Mouse (Mus musculus): Measurements from ENCODE around the gene Gm266. TPM values are rescaled to one million over a fixed set of nuclear protein-coding genes. Genes with fewer than 3 reads are reported as not detected.

Gm266 gene
- polyA plus RNA-seq, 1 experiment from 2014 or later, result 7.1 TPM

DNA sequence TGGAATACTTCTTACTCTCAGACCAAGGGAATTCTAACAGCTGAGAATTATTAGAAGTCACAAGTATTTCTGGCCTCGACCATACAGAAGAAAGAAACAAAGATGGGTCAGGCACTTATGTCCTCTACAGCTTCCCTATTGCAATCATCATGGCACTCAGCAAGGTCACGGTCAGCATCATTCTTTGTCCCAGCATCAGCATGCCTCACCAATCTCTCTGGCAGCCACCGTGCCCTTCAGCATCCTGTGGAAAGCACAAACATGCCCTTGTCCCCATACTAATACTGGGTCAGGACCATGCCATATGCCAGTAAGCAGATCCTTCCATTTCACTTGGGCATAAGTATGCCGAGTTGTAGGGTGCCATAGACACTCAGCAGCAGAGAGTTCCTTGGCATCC is 9.3 kb upstream of the Gm266 start:
- 78% methylated on average over 4 of the region's 4 CpGs for WGBS

GRCm38 (mm10) chr12:111489261-111489865 is 3.7 kb upstream of the Gm266 start:
- no peaks in the 10 kb centered on the region for H3K9me3 ChIP-seq
- peaks cover 62% of the 10 kb centered on the region for H3K27me3 ChIP-seq (ENCODE audit: poor library complexity, severe bottlenecking)
- H3K36me3 ChIP-seq (replicated peaks), result no peaks in the 10 kb centered on the region
- H3K4me3 ChIP-seq, result no peak overlapping the region
- peaks cover 28% of the 10 kb centered on the region for H3K4me1 ChIP-seq
- no peak for DNase-seq (ENCODE audit: extremely low spot score, low spot score)
- no peak overlapping the region for H3K27ac ChIP-seq
- 81% methylated on average over 11 of the region's 11 CpGs for WGBS

More for the DNA sequence above, 9.3 kb upstream of the Gm266 start:
- Histone ChIP-seq H3K36me3 (replicated peaks) (no peaks in the 10 kb centered on the region), H3K9me3 (no peaks in the 10 kb centered on the region), H3K4me3 (no peak overlapping the region), H3K4me1 (peaks cover 10% of the 10 kb centered on the region), H3K27ac (no peak overlapping the region), H3K27me3 (ENCODE audit: poor library complexity, severe bottlenecking) (peaks cover 6% of the 10 kb centered on the region; the same call in 1 of the 2 replicates)
- DNase-seq (ENCODE audit: extremely low spot score, low spot score), result no peak

DNA sequence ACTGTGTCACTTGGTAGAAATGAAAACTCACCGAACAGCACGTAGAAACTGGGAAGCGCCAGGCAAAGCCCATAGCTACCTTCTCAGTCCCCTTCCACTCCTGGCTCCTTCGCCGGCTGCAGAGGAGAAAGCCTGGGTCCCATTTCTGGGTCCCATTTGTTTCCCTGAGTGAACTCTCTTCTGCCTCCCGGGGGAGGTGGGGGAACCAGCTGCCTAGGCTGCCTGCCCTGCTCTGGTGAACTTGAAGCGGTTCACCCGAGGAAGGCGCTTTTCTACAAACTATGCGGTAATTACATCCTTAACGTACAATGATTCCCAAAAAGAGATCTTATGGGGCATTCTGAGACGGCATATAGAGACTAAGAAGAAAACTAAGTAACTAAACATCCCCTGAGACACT is 832 bp upstream of the Gm266 start:
- no peaks in the 10 kb centered on the region for H3K9me3 ChIP-seq
- peak overlapping the region; percentile 86 for H3K27ac ChIP-seq
- peaks cover 33% of the 10 kb centered on the region for H3K4me1 ChIP-seq
- no peak for DNase-seq (ENCODE audit: extremely low spot score, low spot score)
- H3K27me3 ChIP-seq (ENCODE audit: poor library complexity, severe bottlenecking), result peaks cover 84% of the 10 kb centered on the region
- WGBS, result 4% methylated on average over 12 of the region's 12 CpGs
- peak overlapping the region; percentile 63 for H3K4me3 ChIP-seq
- H3K36me3 ChIP-seq (replicated peaks), result no peaks in the 10 kb centered on the region

DNA sequence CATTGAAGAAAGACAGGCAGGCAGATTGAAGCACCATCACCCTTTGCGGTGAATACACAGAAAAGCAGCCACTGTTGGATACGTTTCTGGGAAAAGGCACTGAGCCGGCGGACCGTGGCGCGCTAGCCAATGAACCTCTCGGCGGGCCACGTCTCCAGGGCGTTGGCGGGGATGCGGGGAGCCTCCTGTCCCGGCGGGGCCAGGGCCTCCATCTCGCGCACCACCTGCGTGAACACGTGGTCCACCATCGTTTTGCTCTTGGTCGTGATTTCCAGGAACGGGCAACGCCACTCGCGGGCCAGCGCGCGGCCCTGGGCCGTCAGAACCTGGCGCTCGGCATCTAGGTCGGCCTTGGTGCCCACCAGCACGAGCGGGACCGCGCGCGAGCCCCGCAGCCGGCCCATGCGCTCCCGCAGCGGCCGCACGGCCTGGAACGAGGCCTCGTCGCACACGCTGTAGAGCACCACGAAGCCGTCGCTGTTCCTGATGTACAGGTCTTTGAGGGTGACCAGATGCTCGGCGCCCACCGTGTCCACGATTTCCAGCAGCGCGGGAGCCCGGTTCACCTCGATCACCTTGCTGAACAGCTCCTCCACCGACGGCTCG is 474 bp downstream of the Gm266 start:
- peaks cover 39% of the 10 kb centered on the region for H3K4me1 ChIP-seq
- no peaks in the 10 kb centered on the region for H3K36me3 ChIP-seq (replicated peaks)
- H3K27me3 ChIP-seq (ENCODE audit: poor library complexity, severe bottlenecking), result peaks cover 92% of the 10 kb centered on the region
- peak overlapping the region; percentile 86 for H3K27ac ChIP-seq
- peak; percentile 35 for DNase-seq (ENCODE audit: extremely low spot score, low spot score)
- H3K9me3 ChIP-seq, result no peaks in the 10 kb centered on the region
- WGBS, result under 1% methylated on average over 63 of the region's 63 CpGs
- H3K4me3 ChIP-seq, result peak overlapping the region; percentile 63

GRCm38 (mm10) chr12:111479917-111480316 is 5.7 kb downstream of the Gm266 start:
- no peak overlapping the region for H3K27ac ChIP-seq
- no peak for DNase-seq (ENCODE audit: extremely low spot score, low spot score)
- peaks cover 26% of the 10 kb centered on the region for H3K4me1 ChIP-seq
- WGBS, result 63% methylated on average over 2 of the region's 2 CpGs
- peaks cover 40% of the 10 kb centered on the region for H3K27me3 ChIP-seq (ENCODE audit: poor library complexity, severe bottlenecking)
- H3K9me3 ChIP-seq, result peaks cover 7% of the 10 kb centered on the region; the same call in 1 of the 2 replicates
- H3K4me3 ChIP-seq, result no peak overlapping the region
- H3K36me3 ChIP-seq (replicated peaks), result no peaks in the 10 kb centered on the region

DNA sequence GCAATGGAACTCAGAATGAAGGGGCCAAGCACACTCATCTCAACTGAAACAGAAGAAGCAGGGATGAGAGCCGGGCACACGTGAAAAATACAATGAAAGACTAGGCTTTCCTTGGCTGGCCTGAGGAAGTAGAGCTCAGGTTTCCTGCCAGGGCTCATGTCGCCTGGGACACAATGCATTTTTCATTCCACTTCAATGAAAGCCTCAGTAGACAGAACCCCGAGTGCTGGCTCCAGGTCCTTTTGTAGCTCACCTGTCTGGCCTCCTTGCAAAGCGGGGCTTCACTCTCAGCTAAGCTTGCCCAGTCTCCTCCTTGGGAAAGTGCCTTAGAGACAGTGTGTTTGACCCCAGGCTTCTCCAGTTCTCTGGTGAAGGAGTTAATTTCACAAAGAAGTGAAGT is 6.7 kb downstream of the Gm266 start:
- WGBS, result 63% methylated on average over 5 of the region's 5 CpGs
- H3K4me1 ChIP-seq, result peaks cover 31% of the 10 kb centered on the region
- no peaks in the 10 kb centered on the region for H3K36me3 ChIP-seq (replicated peaks)
- no peak overlapping the region for H3K27ac ChIP-seq
- peaks cover 30% of the 10 kb centered on the region for H3K27me3 ChIP-seq (ENCODE audit: poor library complexity, severe bottlenecking)
- no peak for DNase-seq (ENCODE audit: extremely low spot score, low spot score)
- no peak overlapping the region for H3K4me3 ChIP-seq
- H3K9me3 ChIP-seq, result peaks cover 7% of the 10 kb centered on the region; the same call in 1 of the 2 replicates

DNA sequence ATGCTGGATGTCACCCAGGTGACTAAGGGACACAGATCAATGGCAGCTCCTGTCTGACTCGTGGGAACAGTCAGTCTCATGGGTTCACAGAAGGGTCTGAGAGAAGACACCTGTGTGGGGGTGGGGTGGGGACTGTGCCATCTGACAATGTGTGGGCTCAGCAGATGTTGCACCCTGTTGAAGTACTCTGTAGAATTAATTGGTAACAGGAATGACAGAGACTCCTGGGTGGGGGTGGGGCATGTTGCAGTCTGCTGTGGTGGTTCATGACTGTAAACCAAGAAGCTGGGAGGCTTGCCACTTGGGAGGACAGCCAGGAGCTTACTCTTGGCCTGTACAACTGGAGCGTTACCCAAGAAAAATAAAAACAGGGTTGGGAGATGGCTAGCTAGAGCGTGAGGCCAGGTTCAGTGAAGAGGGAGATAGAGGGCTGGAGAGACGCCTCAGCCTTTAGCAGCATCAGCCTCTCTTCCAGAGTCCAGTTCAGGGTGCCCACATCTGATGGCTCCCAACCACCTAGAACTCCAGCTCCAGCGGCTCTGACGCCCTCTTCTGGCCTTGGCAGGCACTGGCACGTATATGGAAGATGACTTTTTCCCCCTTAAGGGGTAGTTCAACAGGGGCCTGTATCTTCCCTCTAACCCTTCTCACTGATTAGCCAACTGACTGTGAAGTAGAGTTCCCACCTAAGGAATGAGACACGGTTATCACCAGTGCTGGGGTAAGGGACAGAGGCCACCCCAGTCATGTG is 10.6 kb downstream of the Gm266 start:
- DNase-seq (ENCODE audit: extremely low spot score, low spot score), result no peak
- 60% methylated on average over 8 of the region's 8 CpGs for WGBS
- Histone ChIP-seq H3K36me3 (replicated peaks) (no peaks in the 10 kb centered on the region), H3K4me3 (no peak overlapping the region), H3K4me1 (peaks cover 19% of the 10 kb centered on the region), H3K27me3 (ENCODE audit: poor library complexity, severe bottlenecking) (no peaks in the 10 kb centered on the region), H3K9me3 (peaks cover 7% of the 10 kb centered on the region; the same call in 1 of the 2 replicates), H3K27ac (0 out of 2 replicates have a peak overlapping the region, but pooled peaks have one; percentile 30)

DNA sequence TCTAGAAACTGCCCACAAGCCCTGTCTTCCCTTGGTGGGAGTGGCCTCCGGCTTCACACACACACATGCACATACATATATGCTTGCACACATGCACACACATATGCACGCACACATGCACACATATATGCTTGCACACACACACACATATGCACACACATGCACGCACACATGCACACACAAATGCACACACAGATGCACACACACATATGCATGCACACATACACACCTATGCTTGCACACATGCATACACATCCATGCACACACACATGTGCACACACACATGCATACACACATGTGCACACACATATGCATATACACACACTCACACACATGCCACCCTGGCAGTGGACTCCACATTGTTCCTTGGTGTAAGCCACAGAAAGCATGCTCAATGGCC is 11.2 kb downstream of the Gm266 start:
- WGBS, result 90% methylated on average over 3 of the region's 3 CpGs
- Histone ChIP-seq H3K27ac (no peak overlapping the region), H3K27me3 (ENCODE audit: poor library complexity, severe bottlenecking) (peaks cover 1% of the 10 kb centered on the region), H3K9me3 (peaks cover 7% of the 10 kb centered on the region; the same call in 1 of the 2 replicates), H3K4me3 (no peak overlapping the region), H3K4me1 (peaks cover 21% of the 10 kb centered on the region), H3K36me3 (replicated peaks) (no peaks in the 10 kb centered on the region)
- DNase-seq (ENCODE audit: extremely low spot score, low spot score), result no peak

DNA sequence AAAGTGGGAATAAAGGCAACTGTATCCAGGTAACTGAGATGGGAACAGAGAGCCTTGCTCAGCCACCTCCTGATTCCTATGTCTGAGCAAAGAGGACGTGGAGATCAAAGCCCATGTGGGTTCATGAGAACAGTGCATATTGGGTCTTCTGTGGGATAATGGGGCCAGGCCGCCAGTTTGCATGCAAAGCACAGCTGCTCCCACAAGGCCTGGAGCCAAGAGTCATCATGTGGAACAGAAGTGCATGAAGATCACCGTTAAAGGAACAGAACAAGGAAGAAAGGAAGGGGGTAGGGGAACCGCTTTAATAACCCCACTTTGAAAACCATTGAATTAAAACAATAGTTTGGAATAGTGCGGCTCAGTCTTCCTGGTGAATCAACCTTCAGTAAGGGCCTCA is 12.7 kb downstream of the Gm266 start:
- H3K27ac ChIP-seq, result no peak overlapping the region

DNA sequence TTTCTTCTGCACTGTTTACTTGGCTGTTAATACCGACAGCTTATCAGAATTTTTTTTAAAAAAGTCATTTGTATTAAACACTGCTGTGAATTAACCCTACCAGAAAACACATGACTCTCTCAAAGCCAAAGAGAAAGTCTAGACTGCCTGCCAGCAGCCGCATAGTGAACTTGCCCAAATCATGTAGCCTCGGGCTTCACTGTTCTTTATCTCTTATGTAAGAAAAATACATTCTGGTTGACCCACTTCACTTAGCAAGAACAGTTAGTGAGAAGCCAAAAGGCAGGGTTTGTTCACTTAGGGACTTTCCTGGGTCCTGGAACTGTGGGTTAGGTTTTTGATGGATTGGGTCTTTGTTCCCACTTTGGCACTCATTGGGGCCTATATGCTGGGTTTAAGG is 13.9 kb downstream of the Gm266 start:
- no peak for DNase-seq (ENCODE audit: extremely low spot score, low spot score)
- no peak overlapping the region for H3K4me3 ChIP-seq
- H3K4me1 ChIP-seq, result peaks cover 20% of the 10 kb centered on the region
- H3K27me3 ChIP-seq (ENCODE audit: poor library complexity, severe bottlenecking), result peaks cover 16% of the 10 kb centered on the region
- no peak overlapping the region for H3K27ac ChIP-seq
- no peaks in the 10 kb centered on the region for H3K36me3 ChIP-seq (replicated peaks)
- H3K9me3 ChIP-seq, result no peaks in the 10 kb centered on the region
- WGBS, result 90% methylated on average over 3 of the region's 3 CpGs

More for the DNA sequence above, 12.7 kb downstream of the Gm266 start:
- DNase-seq (ENCODE audit: extremely low spot score, low spot score), result no peak
- Histone ChIP-seq H3K4me1 (peaks cover 19% of the 10 kb centered on the region), H3K9me3 (peaks cover 7% of the 10 kb centered on the region; the same call in 1 of the 2 replicates), H3K36me3 (replicated peaks) (no peaks in the 10 kb centered on the region), H3K27me3 (ENCODE audit: poor library complexity, severe bottlenecking) (peaks cover 16% of the 10 kb centered on the region), H3K4me3 (no peak overlapping the region)
- WGBS, result 79% methylated on average over 5 of the region's 5 CpGs

DNA sequence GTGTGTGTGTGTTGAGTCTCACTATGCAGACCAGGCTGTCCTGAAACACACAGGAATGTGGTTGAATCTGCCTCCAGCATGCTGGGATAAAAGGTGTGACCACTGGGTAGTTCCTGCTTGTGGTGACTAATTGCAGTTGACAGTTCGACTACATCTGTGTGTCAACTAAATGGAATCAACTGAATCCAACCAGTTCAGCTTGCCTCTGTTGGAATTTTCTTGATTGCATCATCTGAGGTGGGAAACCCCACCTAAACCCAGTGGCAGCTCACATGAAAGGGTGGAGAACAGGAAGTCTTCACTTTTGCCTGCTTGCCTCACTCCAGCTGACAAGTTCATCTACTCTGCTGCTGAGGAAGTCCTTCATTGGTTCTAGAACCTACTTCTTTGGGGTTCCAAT is 14.5 kb downstream of the Gm266 start:
- Histone ChIP-seq H3K4me3 (no peak overlapping the region), H3K9me3 (no peaks in the 10 kb centered on the region), H3K27me3 (ENCODE audit: poor library complexity, severe bottlenecking) (peaks cover 16% of the 10 kb centered on the region), H3K4me1 (peaks cover 20% of the 10 kb centered on the region), H3K36me3 (replicated peaks) (no peaks in the 10 kb centered on the region), H3K27ac (no peak overlapping the region)
- no peak for DNase-seq (ENCODE audit: extremely low spot score, low spot score)
- WGBS, result 69% methylated on average over 1 of the region's 1 CpGs

GRCm38 (mm10) chr12:111469507-111469906 is 16.1 kb downstream of the Gm266 start:
- no peaks in the 10 kb centered on the region for H3K9me3 ChIP-seq
- H3K27me3 ChIP-seq (ENCODE audit: poor library complexity, severe bottlenecking), result peaks cover 16% of the 10 kb centered on the region
- DNase-seq (ENCODE audit: extremely low spot score, low spot score), result peak; percentile 76
- H3K4me1 ChIP-seq, result peaks cover 11% of the 10 kb centered on the region; the same call in 1 of the 2 replicates
- H3K27ac ChIP-seq, result no peak overlapping the region
- 9% methylated on average over 8 of the region's 8 CpGs for WGBS
- no peaks in the 10 kb centered on the region for H3K36me3 ChIP-seq (replicated peaks)
- H3K4me3 ChIP-seq, result no peak overlapping the region

GRCm38 (mm10) chr12:111468206-111468605 is 17.4 kb downstream of the Gm266 start:
- no peaks in the 10 kb centered on the region for H3K36me3 ChIP-seq (replicated peaks)
- no peak overlapping the region for H3K4me3 ChIP-seq
- H3K4me1 ChIP-seq, result peaks cover 16% of the 10 kb centered on the region
- H3K9me3 ChIP-seq, result no peaks in the 10 kb centered on the region
- H3K27me3 ChIP-seq (ENCODE audit: poor library complexity, severe bottlenecking), result peaks cover 16% of the 10 kb centered on the region
- H3K27ac ChIP-seq, result no peak overlapping the region
- no peak for DNase-seq (ENCODE audit: extremely low spot score, low spot score)
- 65% methylated on average over 7 of the region's 7 CpGs for WGBS
